Mouse (Mus musculus) embryonic facial prominence, embryonic 14.5 days (tissue): ENCODE measurements at regions not wholly inside any gene's neighbourhood (a gene's known extent, or its start where the extent isn't known, plus 50 kb on each side); places are given as distances from the start of the nearest gene placed in this dataset.

ENCODE experiments used
- ATAC-seq: fragments of 200-750 bp; cut with Nextera tagmentation; 2 replicates; pipeline ENCODE4 v1.8.0; 2017; ENCODE audit warnings: low read depth, moderate number of reproducible peaks, moderate TSS enrichment
- DNase-seq: peaks from one replicate; pipeline ENCODE4 v3.0.0-alpha.2; 2015; ENCODE audit warnings: low spot score
- H3K27ac ChIP-seq: fragments of 300-500 bp; sonication (generic); replicated peaks from 2 replicates; pipeline ENCODE4 v1.5.1; 2014; ENCODE audit warnings: low read depth, mild to moderate bottlenecking, low read length, moderate library complexity
- H3K27me3 ChIP-seq: fragments of 300-500 bp; sonication (generic); replicated peaks from 2 replicates; pipeline ENCODE4 v1.6.1; 2014; ENCODE audit warnings: low read length; ENCODE audit not compliant: control insufficient read depth, insufficient read depth
- H3K36me3 ChIP-seq: fragments of 300-500 bp; sonication (generic); 2 replicates; pipeline ENCODE4 v1.6.1; 2014; ENCODE audit warnings: low read length, mixed read lengths; ENCODE audit not compliant: control insufficient read depth, insufficient read depth
- H3K4me1 ChIP-seq: fragments of 300-500 bp; sonication (generic); 2 replicates; pipeline ENCODE4 v1.6.1; 2014; ENCODE audit warnings: antibody characterized with exemption, low read length; ENCODE audit not compliant: control insufficient read depth, insufficient read depth
- H3K4me2 ChIP-seq: fragments of 300-500 bp; sonication (generic); 2 replicates; pipeline ENCODE4 v1.6.1; 2014; ENCODE audit warnings: low read depth, mild to moderate bottlenecking, low read length, moderate library complexity, mixed read lengths
- H3K4me3 ChIP-seq: fragments of 300-500 bp; sonication (generic); 2 replicates; pipeline ENCODE4 v1.5.1; 2014; ENCODE audit warnings: low read depth, mild to moderate bottlenecking, low read length
- H3K9ac ChIP-seq: fragments of 300-500 bp; sonication (generic); 2 replicates; pipeline ENCODE4 v1.6.1; 2014; ENCODE audit warnings: low read depth, mild to moderate bottlenecking, low read length, moderate library complexity, mixed read lengths
- H3K9me3 ChIP-seq: fragments of 300-500 bp; sonication (generic); 2 replicates; pipeline ENCODE4 v1.6.1; 2016; ENCODE audit warnings: low read length; ENCODE audit not compliant: control insufficient read depth
- WGBS: fragments of 180-500 bp; shearing (Covaris S2); extraction: QIAGEN DNeasy Blood & Tissue Kit; methylation state at CpG from one replicate; pipeline ENCODE4 v1.1.7; 2014; 5-methylcytosine and 5-hydroxymethylcytosine counted together

DNA sequence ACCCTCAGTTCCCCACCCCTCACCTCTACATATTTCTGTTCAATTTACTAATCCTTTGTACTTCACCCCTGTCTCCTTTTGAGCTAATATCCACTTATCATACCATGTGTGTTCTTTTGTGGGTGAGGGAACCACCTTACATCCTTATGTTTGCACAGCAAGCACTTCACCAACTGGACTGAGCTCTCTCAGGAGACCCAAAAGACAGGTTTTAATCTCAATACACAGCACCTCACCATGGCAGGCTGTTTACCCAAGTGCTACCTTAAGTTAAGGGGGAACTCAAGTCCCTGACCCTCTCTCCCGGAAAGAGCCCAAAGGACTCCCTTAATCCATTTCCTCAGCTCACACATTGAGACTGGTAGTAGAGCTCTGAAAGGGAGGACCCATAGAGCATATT lies 62.3 kb upstream of the Agr3 start:
- Histone ChIP-seq H3K9me3 (no peaks in the 10 kb centered on the region), H3K4me3 (no peak overlapping the region), H3K4me1 (no peaks in the 10 kb centered on the region), H3K27me3 (no peaks in the 10 kb centered on the region), H3K4me2 (no peak overlapping the region), H3K36me3 (no peaks in the 10 kb centered on the region), H3K27ac (no peak overlapping the region), H3K9ac (no peak overlapping the region)
- no peak for ATAC-seq
- 88% methylated on average over 1 of the region's 1 CpGs for WGBS
- DNase-seq: no peak

DNA sequence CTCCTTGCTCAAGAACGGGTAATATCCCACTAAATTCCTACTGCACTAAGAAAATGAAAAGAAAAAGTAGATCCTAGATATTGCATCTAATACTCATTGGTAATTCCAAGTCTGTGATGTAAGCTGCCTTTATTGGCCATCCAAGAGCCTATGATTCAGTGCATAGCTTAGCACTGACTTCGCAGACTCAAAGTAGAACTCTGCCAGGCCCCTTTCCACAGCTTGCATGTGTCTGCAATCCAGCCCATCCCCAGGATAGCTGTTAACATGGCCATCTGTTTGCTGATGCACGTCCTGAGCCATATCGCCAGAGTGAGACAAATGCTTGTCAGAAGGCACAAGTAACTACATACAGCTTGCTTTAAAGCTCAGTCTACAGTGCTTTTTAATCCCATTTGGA lies 72.3 kb upstream of the Agr3 start:
- Histone ChIP-seq H3K4me1 (0 out of 2 replicates have a peak, but pooled peaks cover 7% of the 10 kb centered on the region), H3K4me3 (no peak overlapping the region), H3K36me3 (no peaks in the 10 kb centered on the region), H3K9ac (no peak overlapping the region), H3K9me3 (no peaks in the 10 kb centered on the region), H3K4me2 (no peak overlapping the region), H3K27me3 (no peaks in the 10 kb centered on the region), H3K27ac (no peak overlapping the region)
- 75% methylated on average over 4 of the region's 4 CpGs for WGBS
- DNase-seq (peak; percentile 72), ATAC-seq (peak; percentile 37; the same call in 1 of the 2 replicates)

DNA sequence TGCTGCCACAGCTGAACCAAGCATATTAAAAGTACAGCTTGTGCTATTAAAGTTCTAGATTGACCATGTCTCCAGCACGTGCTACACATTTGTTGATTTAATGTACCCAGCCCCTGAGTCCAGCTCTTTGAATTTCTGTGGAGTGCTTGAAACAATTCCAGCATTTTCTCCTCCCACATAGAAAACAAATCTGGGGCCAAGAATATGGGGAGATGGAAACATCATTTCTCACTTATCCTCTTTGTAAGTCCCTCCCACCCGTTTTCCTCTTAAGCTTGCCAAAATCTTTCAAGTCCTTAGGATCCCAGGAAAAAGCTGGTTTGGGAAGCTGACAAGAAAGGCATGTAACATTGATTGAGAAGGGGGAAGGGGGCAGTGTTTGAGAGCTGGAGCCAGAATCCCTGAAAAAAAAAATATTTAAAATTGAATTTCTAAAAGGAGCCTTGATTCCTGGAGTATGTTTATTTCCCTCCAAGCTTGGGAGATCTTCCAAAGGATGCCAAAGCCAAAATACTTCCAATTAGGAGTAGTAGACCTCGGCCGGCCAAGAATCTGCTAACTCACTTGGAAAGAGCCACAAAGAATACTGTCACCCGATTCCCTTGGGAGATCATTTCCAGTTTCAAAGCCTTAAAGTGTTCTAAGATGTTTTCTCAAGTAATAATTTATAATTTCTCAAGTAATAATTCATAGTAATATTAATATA lies 78.4 kb upstream of the Agr3 start:
- Histone ChIP-seq H3K4me3 (no peak overlapping the region), H3K27me3 (no peaks in the 10 kb centered on the region), H3K9me3 (no peaks in the 10 kb centered on the region), H3K4me2 (no peak overlapping the region), H3K27ac (no peak overlapping the region; the same call in 1 of the 2 replicates), H3K4me1 (peaks cover 12% of the 10 kb centered on the region; the same call in 1 of the 2 replicates), H3K36me3 (no peaks in the 10 kb centered on the region), H3K9ac (no peak overlapping the region)
- ATAC-seq (peak; percentile 57), DNase-seq (peak; percentile 97)
- 34% methylated on average over 5 of the region's 5 CpGs for WGBS

DNA sequence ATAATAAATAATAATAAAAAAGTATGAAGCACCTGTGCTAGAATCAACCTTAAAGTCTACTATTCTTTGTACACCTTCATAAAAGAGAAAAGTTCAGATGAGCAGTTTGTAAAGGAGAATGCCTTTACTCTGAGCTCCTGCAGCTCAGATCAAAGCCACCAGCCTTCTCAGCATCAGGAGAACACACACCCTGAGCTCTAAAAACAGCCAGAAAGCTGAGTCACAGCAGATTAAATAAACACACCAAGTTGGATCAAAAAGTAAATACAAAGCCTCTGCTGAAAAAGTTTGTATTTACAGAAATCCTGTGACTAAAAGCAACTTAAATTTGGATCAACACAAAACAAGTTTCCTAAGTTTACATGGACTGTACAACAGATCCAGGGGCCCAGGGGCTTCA lies 88.5 kb upstream of the Agr3 start:
- Histone ChIP-seq H3K4me3 (no peak overlapping the region), H3K4me1 (peaks cover 7% of the 10 kb centered on the region), H3K27ac (no peak overlapping the region), H3K36me3 (no peaks in the 10 kb centered on the region), H3K4me2 (no peak overlapping the region), H3K27me3 (no peaks in the 10 kb centered on the region), H3K9me3 (no peaks in the 10 kb centered on the region), H3K9ac (no peak overlapping the region)
- DNase-seq: peak; percentile 39
- no peak for ATAC-seq

DNA sequence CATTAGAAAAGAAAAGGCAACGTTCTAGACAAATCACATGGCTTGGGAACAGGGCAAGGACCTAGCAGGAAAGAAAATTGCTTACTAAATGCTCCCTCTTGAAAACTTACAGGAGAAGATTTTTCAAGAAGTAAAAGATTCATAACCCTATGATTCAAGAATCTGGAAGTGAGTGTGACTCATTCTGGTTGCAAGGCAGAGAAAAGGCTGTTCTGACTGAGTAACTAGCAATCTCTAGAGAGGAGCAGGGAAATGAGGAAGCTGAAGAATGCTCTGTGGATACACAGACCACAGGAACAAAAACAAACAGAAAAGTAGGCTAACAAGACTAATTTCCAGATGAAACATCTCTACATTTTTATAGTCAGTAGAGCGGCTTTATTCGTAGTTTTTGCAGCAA lies 92.1 kb upstream of the Agr3 start:
- Histone ChIP-seq H3K27me3 (no peaks in the 10 kb centered on the region), H3K4me1 (peaks cover 7% of the 10 kb centered on the region), H3K9ac (no peak overlapping the region), H3K36me3 (no peaks in the 10 kb centered on the region), H3K27ac (0 out of 2 replicates have a peak overlapping the region, but pooled peaks have one; percentile 4), H3K4me2 (no peak overlapping the region), H3K4me3 (no peak overlapping the region), H3K9me3 (no peaks in the 10 kb centered on the region)
- DNase-seq (peak; percentile 23), ATAC-seq (no peak)
- 66% methylated on average over 3 of the region's 3 CpGs for WGBS

DNA sequence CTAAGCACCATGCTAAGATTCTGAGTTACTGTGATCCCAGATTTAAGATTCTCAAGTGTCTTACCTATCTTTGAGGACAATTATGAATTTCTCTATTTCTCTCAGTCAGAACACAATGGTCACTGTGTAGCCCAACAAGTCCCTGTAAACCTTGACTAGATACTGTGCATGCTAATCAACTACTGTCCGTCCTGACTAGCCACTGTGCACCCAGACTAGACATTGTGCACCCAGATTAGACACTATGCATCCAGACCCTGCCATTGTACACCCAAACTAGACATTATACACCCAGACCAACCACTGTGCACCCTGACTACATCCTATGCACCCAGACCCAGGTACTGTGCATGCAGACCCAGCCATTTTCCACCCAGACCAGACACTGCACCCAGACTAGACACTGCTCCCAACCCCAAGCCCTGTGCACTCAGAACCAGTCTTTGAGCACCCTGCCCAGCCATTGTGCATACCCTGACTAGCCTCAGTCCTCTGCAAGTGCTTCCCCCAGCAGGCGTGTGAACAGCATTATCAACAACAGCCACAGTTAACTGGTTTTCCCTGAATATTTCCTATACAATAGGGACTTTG lies 93.4 kb upstream of the Agr3 start:
- Histone ChIP-seq H3K4me1 (peaks cover 7% of the 10 kb centered on the region), H3K27ac (no peak overlapping the region), H3K27me3 (no peaks in the 10 kb centered on the region), H3K36me3 (no peaks in the 10 kb centered on the region), H3K4me3 (no peak overlapping the region), H3K9me3 (no peaks in the 10 kb centered on the region), H3K9ac (no peak overlapping the region), H3K4me2 (no peak overlapping the region)
- ATAC-seq (no peak; the same call in 1 of the 2 replicates), DNase-seq (no peak)
- 79% methylated on average over 2 of the region's 2 CpGs for WGBS

DNA sequence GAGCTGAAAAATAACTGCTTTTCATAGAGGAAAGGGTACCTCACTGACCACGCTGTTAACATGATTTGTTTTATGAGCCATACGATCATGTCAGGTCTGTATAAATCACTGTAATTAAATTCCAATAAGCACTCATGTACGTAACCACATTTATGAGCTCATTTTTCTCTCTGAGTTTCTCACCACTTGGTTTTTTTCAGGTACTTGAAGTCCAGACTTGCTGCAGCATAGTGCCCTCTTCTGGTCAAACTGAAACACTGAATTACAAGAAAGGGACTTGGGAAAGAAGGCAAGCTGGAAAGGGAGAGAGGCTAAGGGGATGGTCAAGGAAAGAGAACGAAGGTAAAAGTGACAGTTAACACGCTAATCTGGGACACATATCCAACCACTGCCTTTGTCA lies 94.2 kb upstream of the Agr3 start:
- Histone ChIP-seq H3K27me3 (no peaks in the 10 kb centered on the region), H3K36me3 (no peaks in the 10 kb centered on the region), H3K4me1 (peaks cover 7% of the 10 kb centered on the region), H3K27ac (no peak overlapping the region), H3K9ac (no peak overlapping the region), H3K4me3 (no peak overlapping the region), H3K4me2 (0 out of 2 replicates have a peak overlapping the region, but pooled peaks have one; percentile 2), H3K9me3 (no peaks in the 10 kb centered on the region)
- 9% methylated on average over 5 of the region's 5 CpGs for WGBS
- ATAC-seq (peak; percentile 57), DNase-seq (peak; percentile 92)

DNA sequence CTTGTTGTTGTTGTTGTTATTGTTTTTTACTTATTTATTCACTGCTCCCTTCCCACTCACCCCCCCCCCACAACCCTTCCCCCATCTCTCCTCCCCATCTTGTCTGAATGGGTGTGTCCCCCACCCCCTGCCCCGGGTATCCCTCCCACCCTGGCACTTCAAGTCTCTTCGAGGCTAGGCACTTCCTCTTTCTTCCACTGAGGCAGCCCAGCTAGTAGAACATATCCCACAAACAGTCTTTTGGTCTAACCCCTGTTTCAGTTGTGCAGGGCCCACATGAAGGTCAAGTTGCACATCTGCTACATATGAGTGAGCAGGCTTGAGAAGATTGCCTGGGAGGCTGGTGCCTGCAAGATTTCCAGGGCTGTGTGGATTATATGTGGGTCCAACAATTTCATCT lies 97.6 kb upstream of the Agr3 start:
- H3K27me3 ChIP-seq: no peaks in the 10 kb centered on the region
- H3K9ac ChIP-seq: no peak overlapping the region
- peaks cover 2% of the 10 kb centered on the region for H3K4me1 ChIP-seq
- H3K4me3 ChIP-seq: no peak overlapping the region
- no peak overlapping the region for H3K4me2 ChIP-seq
- no peak overlapping the region for H3K27ac ChIP-seq
- DNase-seq: no peak
- H3K9me3 ChIP-seq: peaks cover 1% of the 10 kb centered on the region; the same call in 1 of the 2 replicates
- no peaks in the 10 kb centered on the region for H3K36me3 ChIP-seq
- no peak for ATAC-seq
- 62% methylated on average over 2 of the region's 2 CpGs for WGBS

DNA sequence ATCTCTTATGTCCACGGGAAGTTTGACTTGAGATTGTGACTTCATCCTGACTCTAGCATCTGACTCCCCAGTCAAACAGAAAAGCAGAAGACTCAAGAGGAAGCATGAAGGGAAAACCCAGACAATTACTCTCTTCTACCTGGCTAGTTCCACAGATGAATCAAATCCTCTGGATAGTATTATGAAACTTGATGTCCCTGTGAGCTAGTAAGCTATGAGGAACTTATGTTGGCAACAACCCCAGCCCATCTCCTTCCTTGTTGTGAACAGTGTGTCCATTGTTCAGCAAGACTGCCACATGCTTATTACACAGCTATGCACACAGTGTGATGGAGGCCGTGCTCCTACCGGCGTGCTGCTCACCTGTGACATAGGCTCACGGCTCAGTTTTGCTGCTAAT lies 98.4 kb upstream of the Agr3 start:
- Histone ChIP-seq H3K9me3 (peaks cover 8% of the 10 kb centered on the region; the same call in 1 of the 2 replicates), H3K4me2 (no peak overlapping the region), H3K27ac (no peak overlapping the region), H3K4me3 (no peak overlapping the region), H3K27me3 (no peaks in the 10 kb centered on the region), H3K4me1 (no peaks in the 10 kb centered on the region), H3K36me3 (no peaks in the 10 kb centered on the region), H3K9ac (no peak overlapping the region)
- DNase-seq (peak; percentile 31), ATAC-seq (no peak; the same call in 1 of the 2 replicates)
- WGBS: 81% methylated on average over 5 of the region's 5 CpGs
